Mouse (Mus musculus): ENCODE results near the gene Prkag2.
A peak's percentile ranks its signal among the peaks of the same experiment; 100 is the strongest.

The Prkag2 gene

GRCm38 (mm10) chr5:25069815-25070214 lies 30.6 kb downstream of the Prkag2 start:
- TF ChIP-seq GATA4 (IDR thresholded peaks at IDR 0.05; ENCODE audit: insufficient replicate concordance, low read length): no peak

- peak; percentile 91 for TF ChIP-seq GATA4 (IDR thresholded peaks at IDR 0.05; ENCODE audit: insufficient replicate concordance, low read length)
These were observed 33.3 kb downstream of the Prkag2 start for GRCm38 (mm10) chr5:25067122-25067521.

- peak; percentile 60; the same call in 1 of the 2 replicates for TF ChIP-seq GATA4 (IDR thresholded peaks at IDR 0.05; ENCODE audit: insufficient replicate concordance, low read length)
These were observed 35.9 kb downstream of the Prkag2 start for GRCm38 (mm10) chr5:25064270-25065232.

GRCm38 (mm10) chr5:25062506-25063132 lies 37.8 kb downstream of the Prkag2 start:
- no peak for TF ChIP-seq GATA4 (IDR thresholded peaks at IDR 0.05; ENCODE audit: insufficient replicate concordance, low read length)

- TF ChIP-seq GATA4 (IDR thresholded peaks at IDR 0.05; ENCODE audit: insufficient replicate concordance, low read length): no peak
These were observed 41.3 kb downstream of the Prkag2 start for GRCm38 (mm10) chr5:25058853-25059741.

- no peak for TF ChIP-seq GATA4 (IDR thresholded peaks at IDR 0.05; ENCODE audit: insufficient replicate concordance, low read length)
These were observed 42.0 kb downstream of the Prkag2 start for GRCm38 (mm10) chr5:25058417-25058816.

GRCm38 (mm10) chr5:25055288-25055687 lies 45.2 kb downstream of the Prkag2 start:
- TF ChIP-seq GATA4 (IDR thresholded peaks at IDR 0.05; ENCODE audit: insufficient replicate concordance, low read length): no peak

- no peak for TF ChIP-seq GATA4 (IDR thresholded peaks at IDR 0.05; ENCODE audit: insufficient replicate concordance, low read length)
These were observed 46.3 kb downstream of the Prkag2 start for GRCm38 (mm10) chr5:25053971-25054658.

GRCm38 (mm10) chr5:25050827-25051226 lies 49.6 kb downstream of the Prkag2 start:
- no peak for TF ChIP-seq GATA4 (IDR thresholded peaks at IDR 0.05; ENCODE audit: insufficient replicate concordance, low read length)

GRCm38 (mm10) chr5:25047670-25048069 lies 52.8 kb downstream of the Prkag2 start:
- no peak for TF ChIP-seq GATA4 (IDR thresholded peaks at IDR 0.05; ENCODE audit: insufficient replicate concordance, low read length)

- no peak for TF ChIP-seq GATA4 (IDR thresholded peaks at IDR 0.05; ENCODE audit: insufficient replicate concordance, low read length)
These were observed 53.7 kb downstream of the Prkag2 start for GRCm38 (mm10) chr5:25046762-25047161.

GRCm38 (mm10) chr5:25044007-25044406 lies 56.4 kb downstream of the Prkag2 start:
- TF ChIP-seq GATA4 (IDR thresholded peaks at IDR 0.05; ENCODE audit: insufficient replicate concordance, low read length): no peak

GRCm38 (mm10) chr5:25041947-25042346 lies 58.5 kb downstream of the Prkag2 start:
- TF ChIP-seq GATA4 (IDR thresholded peaks at IDR 0.05; ENCODE audit: insufficient replicate concordance, low read length): no peak

GRCm38 (mm10) chr5:25041307-25041706 lies 59.1 kb downstream of the Prkag2 start:
- no peak for TF ChIP-seq GATA4 (IDR thresholded peaks at IDR 0.05; ENCODE audit: insufficient replicate concordance, low read length)

GRCm38 (mm10) chr5:25040903-25041302 lies 59.5 kb downstream of the Prkag2 start:
- TF ChIP-seq GATA4 (IDR thresholded peaks at IDR 0.05; ENCODE audit: insufficient replicate concordance, low read length): no peak
